Mouse (Mus musculus) kidney, adult 2 months (tissue): Measurements from ENCODE around the gene Prkcg. TPM values are rescaled to one million over a fixed set of nuclear protein-coding genes. Genes with fewer than 3 reads are reported as not detected.

Experiments used
- DNase-seq: peaks from one replicate; pipeline ENCODE4 v3.0.0; 2021
- H3K27ac ChIP-seq: fragments of 200-500 bp; 2 replicates; pipeline ENCODE4 v1.5.1; 2012; ENCODE audit warnings: low read depth, low read length, control low read depth, inconsistent platforms; ENCODE audit not compliant: insufficient read depth
- H3K27me3 ChIP-seq: fragments of 200-500 bp; replicated peaks from 2 replicates; pipeline ENCODE4 v1.6.1; 2012; ENCODE audit warnings: mild to moderate bottlenecking, moderate library complexity, low read length, inconsistent platforms; ENCODE audit not compliant: control insufficient read depth, insufficient read depth
- H3K36me3 ChIP-seq: fragments of 200-500 bp; 2 replicates; pipeline ENCODE4 v1.6.1; 2012; ENCODE audit warnings: mild to moderate bottlenecking, moderate library complexity, low read length, inconsistent platforms; ENCODE audit not compliant: control insufficient read depth, insufficient read depth
- H3K4me1 ChIP-seq: fragments of 200-500 bp; 2 replicates; pipeline ENCODE4 v1.6.1; 2011; ENCODE audit warnings: low read length; ENCODE audit not compliant: control insufficient read depth, insufficient read depth
- H3K4me3 ChIP-seq: fragments of 200-500 bp; 2 replicates; pipeline ENCODE4 v1.5.1; 2011; ENCODE audit warnings: mild to moderate bottlenecking, low read depth, low read length, control low read depth; ENCODE audit not compliant: insufficient read depth
- CTCF ChIP-seq: fragments of 200-500 bp; conservative IDR thresholded peaks from 2 replicates; pipeline ENCODE4 v1.5.1; 2011; ENCODE audit warnings: low read depth, mild to moderate bottlenecking, control low read depth, low read length, moderate library complexity, mixed read lengths; ENCODE audit not compliant: insufficient read depth, insufficient read length
- POLR2A ChIP-seq: fragments of 200-500 bp; IDR thresholded peaks from one replicate; pipeline ENCODE4 v1.6.1; 2011; ENCODE audit warnings: low read depth, low read length, control low read depth
- WGBS: fragments of 180-500 bp; shearing (Covaris S2); methylation state at CpG from one replicate; pipeline ENCODE4 v1.1.7; 2018; 5-methylcytosine and 5-hydroxymethylcytosine counted together
- polyA plus RNA-seq: library from polyadenylated mRNA; depleted of rRNA; stranded (reverse); fragments of >200 nt; gene quantifications from 2 replicates; pipeline ENCODE4 v1.2.3, GENCODE M21; 2012

Prkcg gene
- polyA plus RNA-seq, 1 experiment, result 0.44 TPM

DNA sequence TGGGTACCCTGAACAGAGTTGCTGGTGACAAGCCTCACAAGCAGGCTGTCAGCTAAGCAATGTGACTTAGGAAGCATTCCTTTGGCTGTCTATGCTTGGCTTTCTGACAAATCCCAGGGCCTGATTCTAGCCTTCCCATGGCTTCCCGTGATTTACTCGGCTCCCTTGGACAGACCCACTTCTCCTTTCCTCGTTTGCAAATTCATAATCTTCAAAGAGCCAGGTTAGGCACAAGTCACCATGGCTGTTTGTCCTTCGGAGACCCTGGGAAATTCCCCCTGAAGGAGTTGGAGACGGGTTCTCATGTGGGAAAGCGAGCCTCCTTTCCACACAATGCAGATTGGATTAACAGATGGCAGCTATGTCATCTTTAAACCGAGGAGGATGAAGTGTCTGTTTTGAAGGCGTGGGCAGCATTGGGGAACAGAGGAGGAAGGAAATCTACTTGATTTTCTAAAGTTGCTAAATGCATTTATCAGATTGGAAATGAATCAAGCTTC, 8.3 kb upstream of the Prkcg start:
- H3K27me3 ChIP-seq, result no peaks in the 10 kb centered on the region
- no peak overlapping the region for H3K4me3 ChIP-seq
- peak; percentile 25 for DNase-seq
- no peaks in the 10 kb centered on the region for H3K4me1 ChIP-seq
- H3K27ac ChIP-seq, result no peak overlapping the region
- TF ChIP-seq CTCF (no peak), POLR2A (no peak)
- H3K36me3 ChIP-seq, result no peaks in the 10 kb centered on the region
- WGBS, result 32% methylated on average over 8 of the region's 8 CpGs

DNA sequence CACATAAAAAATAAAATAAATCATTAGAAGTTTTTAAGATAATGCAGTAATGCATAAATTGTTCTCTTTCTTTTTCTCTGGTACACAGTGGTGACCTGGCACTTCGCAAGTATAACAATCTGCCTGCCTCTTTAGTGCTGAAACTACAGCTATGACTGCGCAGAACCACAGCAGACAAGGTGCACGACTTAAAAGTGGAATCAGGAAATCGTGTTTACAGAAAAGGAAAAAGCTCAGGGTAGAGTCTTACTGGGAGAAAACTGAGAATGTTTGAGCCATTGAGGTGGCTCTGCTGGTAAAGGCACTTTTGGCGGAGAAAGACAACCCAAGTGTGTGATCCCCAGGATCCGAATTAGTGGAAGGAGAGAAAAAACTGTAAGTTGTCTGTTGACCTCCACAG, 7.2 kb upstream of the Prkcg start:
- TF ChIP-seq CTCF, result no peak
- no peak for TF ChIP-seq POLR2A
- DNase-seq, result no peak
- Histone ChIP-seq H3K4me3 (no peak overlapping the region), H3K36me3 (no peaks in the 10 kb centered on the region), H3K27ac (no peak overlapping the region), H3K27me3 (no peaks in the 10 kb centered on the region), H3K4me1 (no peaks in the 10 kb centered on the region)
- WGBS, result 82% methylated on average over 6 of the region's 6 CpGs

DNA sequence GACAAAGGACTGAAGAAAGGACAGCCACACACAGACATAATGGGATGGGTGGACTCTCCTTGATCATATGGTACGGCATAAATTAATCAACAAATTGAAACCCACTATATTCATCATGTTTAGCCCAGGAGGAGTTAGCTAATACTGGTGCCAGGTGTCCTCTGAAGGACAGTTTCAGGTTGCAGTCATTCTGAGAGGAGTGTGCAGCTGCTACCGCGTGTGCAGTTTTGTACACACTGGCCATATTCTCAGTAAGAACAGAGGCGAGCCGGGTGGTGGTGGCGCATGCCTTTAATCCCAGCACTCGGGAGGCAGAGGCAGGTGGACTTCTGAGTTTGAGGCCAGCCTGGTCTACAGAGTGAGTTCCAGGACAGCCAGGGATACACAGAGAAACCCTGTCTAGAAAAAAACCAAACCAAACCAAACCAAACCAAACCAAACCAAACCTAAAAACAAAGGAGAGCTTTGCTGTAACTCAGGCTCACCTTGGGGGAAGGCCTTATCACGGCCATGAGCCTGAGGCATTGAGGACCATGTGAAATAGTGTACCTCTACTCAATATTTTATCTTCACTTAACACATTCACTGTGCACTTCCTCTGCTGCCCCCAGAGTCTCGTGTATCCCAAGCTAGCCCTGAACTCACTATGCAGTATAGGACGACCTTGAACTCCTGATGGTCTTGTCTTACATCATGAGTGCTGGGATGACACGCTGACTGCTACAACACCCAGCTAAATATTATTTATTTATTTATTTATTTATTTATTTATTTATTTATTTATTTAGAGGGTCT, 5.7 kb upstream of the Prkcg start:
- no peak overlapping the region for H3K27ac ChIP-seq
- no peaks in the 10 kb centered on the region for H3K4me1 ChIP-seq
- no peaks in the 10 kb centered on the region for H3K27me3 ChIP-seq
- H3K4me3 ChIP-seq, result no peak overlapping the region
- 85% methylated on average over 11 of the region's 11 CpGs for WGBS
- DNase-seq, result no peak
- no peaks in the 10 kb centered on the region for H3K36me3 ChIP-seq
- no peak for TF ChIP-seq CTCF

DNA sequence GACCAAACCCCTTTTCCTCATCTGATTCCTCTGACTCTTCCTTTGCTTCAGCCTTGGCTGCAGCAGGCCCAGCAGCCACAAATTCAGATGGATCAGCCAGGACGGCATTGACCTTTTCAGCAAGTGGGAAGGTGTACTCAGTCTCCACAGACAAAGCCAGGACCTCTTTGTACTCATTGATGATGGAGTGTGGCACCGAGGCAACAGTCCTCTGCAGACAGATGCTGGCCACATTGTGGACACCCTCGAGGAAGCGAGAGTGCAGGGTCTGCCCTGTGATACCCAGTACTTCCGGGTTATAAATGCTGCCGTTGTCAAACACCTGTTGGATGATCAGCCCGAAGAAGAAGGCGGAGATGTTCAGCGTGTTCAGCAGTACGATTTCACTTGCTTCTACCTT, 4.4 kb upstream of the Prkcg start:
- no peaks in the 10 kb centered on the region for H3K36me3 ChIP-seq
- H3K27me3 ChIP-seq, result no peaks in the 10 kb centered on the region
- no peaks in the 10 kb centered on the region for H3K4me1 ChIP-seq
- no peak for TF ChIP-seq CTCF
- no peak for TF ChIP-seq POLR2A
- 85% methylated on average over 10 of the region's 10 CpGs for WGBS
- no peak for DNase-seq
- no peak overlapping the region for H3K27ac ChIP-seq
- H3K4me3 ChIP-seq, result no peak overlapping the region

DNA sequence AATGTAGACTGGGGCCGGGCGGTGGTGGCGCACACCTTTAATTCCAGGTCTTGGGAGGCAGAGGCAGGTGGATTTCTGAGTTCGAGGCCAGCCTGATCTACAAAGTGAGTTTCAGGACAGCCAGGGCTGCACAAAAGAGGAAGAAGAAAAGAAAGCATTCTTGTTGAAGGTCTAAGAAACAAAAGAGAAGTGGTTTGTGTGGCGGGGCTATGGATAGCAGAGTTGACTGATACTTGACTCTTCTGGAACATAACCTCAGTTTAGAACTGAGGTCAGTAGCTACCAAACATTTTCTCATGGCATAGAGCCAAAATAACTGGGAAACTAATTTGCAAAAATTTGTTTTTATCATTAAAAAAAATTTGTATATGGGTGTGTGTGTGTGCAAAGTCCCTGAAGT, 2.9 kb upstream of the Prkcg start:
- no peak overlapping the region for H3K4me3 ChIP-seq
- no peak for DNase-seq
- H3K27ac ChIP-seq, result no peak overlapping the region
- 94% methylated on average over 5 of the region's 5 CpGs for WGBS
- no peaks in the 10 kb centered on the region for H3K4me1 ChIP-seq
- H3K36me3 ChIP-seq, result no peaks in the 10 kb centered on the region
- H3K27me3 ChIP-seq, result no peaks in the 10 kb centered on the region
- TF ChIP-seq POLR2A, result no peak
- TF ChIP-seq CTCF, result no peak

DNA sequence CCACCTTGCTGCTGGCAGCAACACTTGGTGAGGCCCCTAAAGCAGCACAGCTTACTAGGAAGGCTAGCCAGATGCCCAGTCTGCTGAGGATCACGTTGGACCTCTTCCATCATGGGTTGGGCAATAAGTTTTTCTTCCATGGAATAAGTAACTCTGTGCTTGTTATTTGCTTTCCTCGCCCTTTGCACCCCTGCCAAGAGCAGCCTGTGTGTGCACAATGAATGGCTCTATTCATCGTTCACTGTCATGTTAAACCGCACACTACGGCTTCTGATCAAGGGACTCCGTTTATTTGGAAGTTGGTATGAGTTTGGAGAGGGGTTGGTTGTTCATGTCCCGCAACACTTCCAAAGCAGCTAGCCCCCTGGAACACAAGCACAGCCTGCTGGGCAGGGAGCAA, 1.8 kb upstream of the Prkcg start:
- Histone ChIP-seq H3K4me3 (no peak overlapping the region), H3K4me1 (no peaks in the 10 kb centered on the region), H3K36me3 (no peaks in the 10 kb centered on the region), H3K27ac (no peak overlapping the region), H3K27me3 (no peaks in the 10 kb centered on the region)
- no peak for TF ChIP-seq POLR2A
- TF ChIP-seq CTCF, result no peak
- DNase-seq, result peak; percentile 41
- WGBS, result 74% methylated on average over 7 of the region's 7 CpGs

DNA sequence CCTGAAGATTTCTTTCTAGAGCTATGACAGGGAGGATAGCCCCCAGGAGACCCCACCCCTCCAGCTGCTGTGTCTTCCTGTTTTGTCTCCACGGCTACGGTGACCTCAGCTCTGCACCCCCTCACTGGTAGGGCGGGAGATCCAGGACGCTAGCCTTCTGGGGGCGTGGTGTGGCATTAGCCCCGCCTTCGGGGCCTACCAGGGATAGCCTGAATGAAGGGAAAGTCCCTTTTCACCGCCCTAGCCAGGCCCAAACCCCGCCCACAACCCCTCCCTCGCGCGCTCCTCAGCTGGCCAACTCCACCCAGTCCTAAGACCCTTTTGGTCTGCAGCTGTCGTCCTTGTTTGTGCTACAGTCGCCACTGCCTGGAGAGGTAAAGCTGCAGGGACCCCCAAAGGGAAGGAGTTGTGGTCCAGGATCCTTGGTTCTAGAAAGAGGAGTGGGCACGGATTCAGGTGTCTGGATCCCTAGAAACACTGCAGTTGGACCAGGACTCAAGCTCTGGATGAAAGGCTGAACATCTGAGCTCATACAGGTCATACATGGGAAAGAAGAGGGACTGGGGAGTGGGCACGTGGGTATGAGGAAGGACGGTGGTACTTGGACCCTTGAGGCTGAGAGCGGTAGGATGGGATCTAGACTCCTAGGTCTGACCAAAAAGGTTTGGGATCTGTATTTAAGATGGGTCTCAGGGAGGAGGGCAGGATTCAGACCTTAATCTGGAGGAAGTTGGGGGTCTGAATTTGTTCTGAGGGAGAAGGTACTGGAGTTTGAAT, 1.5 kb downstream of the Prkcg start:
- peak overlapping the region; percentile 88 for H3K27ac ChIP-seq

More for the DNA sequence above, 1.5 kb downstream of the Prkcg start:
- Histone ChIP-seq H3K4me1 (no peaks in the 10 kb centered on the region), H3K27me3 (no peaks in the 10 kb centered on the region), H3K36me3 (no peaks in the 10 kb centered on the region), H3K4me3 (peak overlapping the region; percentile 72)
- WGBS, result 7% methylated on average over 18 of the region's 18 CpGs
- peak; percentile 97 for DNase-seq
- TF ChIP-seq CTCF (no peak), POLR2A (peak; percentile 10)
